Mouse (Mus musculus): ENCODE measurements around the gene Cacna1h. TPM values are rescaled to one million over a fixed set of nuclear protein-coding genes. Genes with fewer than 3 reads are reported as not detected.

The Cacna1h gene
- total RNA-seq, 2 experiments from 2014 or later = 1.5 to 1.6 TPM

Other genes starting within 250 kb of the Cacna1h start
- 10 to 100 TPM; 12.5 to 14.3 TPM for gene BC003965, start 249.2 kb downstream of the Cacna1h start, total RNA-seq (2021)
- gene Unkl, start 245.4 kb downstream of the Cacna1h start, total RNA-seq (2021) = 1 to 10 TPM; 4.4 to 4.5 TPM
- gene Gnptg, start 193.7 kb downstream of the Cacna1h start, total RNA-seq (2021) = 10 to 100 TPM; 12.9 to 15.9 TPM
- gene Tsr3, start 193.6 kb downstream of the Cacna1h start, total RNA-seq (2021) = 10 to 100 TPM; 17.2 to 18.1 TPM
- not detected for gene Baiap3, start 177.4 kb downstream of the Cacna1h start, total RNA-seq (2021)
- gene Ube2i, start 159.2 kb downstream of the Cacna1h start, total RNA-seq (2021) = 10 to 100 TPM; 59.1 to 62.2 TPM
- gene Prss34, start 135.4 kb downstream of the Cacna1h start, total RNA-seq (2021) = 1 to 10 TPM in 1 of 2 experiments, under 1 TPM in 1; 0.59 to 1.2 TPM
- gene Prss28, start 125.1 kb downstream of the Cacna1h start, total RNA-seq (2021) = not detected
- gene Prss29, start 115.1 kb downstream of the Cacna1h start, total RNA-seq (2021) = not detected
- gene Tpsab1, start 88.2 kb downstream of the Cacna1h start, total RNA-seq (2021) = 1 to 10 TPM; 1.3 to 3.1 TPM
- 1 to 10 TPM; 3.4 to 7.6 TPM for gene Tpsb2, start 67.5 kb downstream of the Cacna1h start, total RNA-seq (2021)
- not detected for gene Tpsg1, start 64.5 kb downstream of the Cacna1h start, total RNA-seq (2021)
- not detected for gene Tekt4, start 20.8 kb upstream of the Cacna1h start, total RNA-seq (2021)
- not detected for gene Sstr5, start 63.5 kb upstream of the Cacna1h start, total RNA-seq (2021)
- 1 to 10 TPM; 1.4 to 2.3 TPM for gene Sox8, start 136.9 kb upstream of the Cacna1h start, total RNA-seq (2021)
- 10 to 100 TPM; 11.6 to 16.6 TPM for gene Lmf1, start 145.3 kb upstream of the Cacna1h start, total RNA-seq (2021)

Measured in gastrocnemius, postnatal 25 days (tissue).